Mouse (Mus musculus) cerebellum, adult (tissue): ENCODE measurements at regions not wholly inside any gene's neighbourhood (a gene's known extent, or its start where the extent isn't known, plus 50 kb on each side); places are given as distances from the start of the nearest gene placed in this dataset.
"Not testable (repeated sequence)": the region's sequence is repeated elsewhere in the genome, so short reads cannot be mapped to it uniquely, and the experiment has no call there.

ENCODE experiments used
- ATAC-seq: cut with Nextera tagmentation; 2 replicates; pipeline ENCODE4 v1.9.2; 2017; ENCODE audit warnings: mild to moderate bottlenecking, moderate library complexity, mixed read lengths; ENCODE audit not compliant: insufficient number of reproducible peaks, low FRiP score, low TSS enrichment

GRCm38 (mm10) chr14:60576281-60576680 lies 57.5 kb upstream of the Spata13 start:
- ATAC-seq, result no peak

GRCm38 (mm10) chr14:60580131-60580530 lies 53.7 kb upstream of the Spata13 start:
- ATAC-seq, result not testable (repeated sequence)
